Mouse (Mus musculus) ES-E14 (cell line): Measurements from ENCODE around the gene Ankrd65.

Source experiments
- HCFC1 ChIP-seq: IDR thresholded peaks from 2 replicates; pipeline ENCODE4 v1.6.1; 2012; ENCODE audit warnings: low read length, inconsistent platforms, borderline replicate concordance; ENCODE audit not compliant: insufficient read depth
- MAFK ChIP-seq: IDR thresholded peaks from 2 replicates; pipeline ENCODE4 v1.6.1; 2014; ENCODE audit warnings: mild to moderate bottlenecking, low read depth, low read length, inconsistent platforms; ENCODE audit not compliant: insufficient read depth
- ZC3H11A ChIP-seq: IDR thresholded peaks from 2 replicates; pipeline ENCODE4 v1.6.1; 2012; ENCODE audit warnings: low read depth, mild to moderate bottlenecking, inconsistent platforms, low read length, borderline replicate concordance

DNA sequence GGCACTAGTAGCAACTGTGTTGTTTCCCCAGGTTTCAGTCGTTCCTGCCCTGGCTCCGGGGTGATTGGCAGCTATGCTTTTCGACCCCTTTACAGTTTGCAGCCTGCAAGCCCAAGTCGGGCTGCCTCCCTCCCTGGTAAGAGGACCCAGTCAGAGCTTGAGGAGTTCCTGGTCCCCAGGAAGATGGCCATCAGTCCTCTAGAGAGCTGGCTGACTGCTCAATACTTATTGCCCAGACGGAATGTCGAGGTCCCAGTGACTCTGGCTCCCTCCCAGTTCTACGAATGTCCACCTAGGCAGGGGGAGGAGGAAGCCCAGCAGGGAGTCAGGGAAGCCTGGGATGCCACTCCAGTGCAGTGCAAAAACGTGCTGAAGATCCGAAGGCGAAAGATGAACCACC is 42.1 kb downstream of the Ankrd65 start:
- TF ChIP-seq HCFC1 = no peak
- TF ChIP-seq MAFK = no peak
- TF ChIP-seq ZC3H11A = no peak
